Mouse (Mus musculus) adrenal gland, postnatal 10 days (tissue): ENCODE data around the gene Adam12. TPM values are rescaled to one million over a fixed set of nuclear protein-coding genes. Genes with fewer than 3 reads are reported as not detected.
A peak's percentile ranks its signal among the peaks of the same experiment; 100 is the strongest.

Source experiments
- DNase-seq: peaks from one replicate; pipeline ENCODE4 v3.0.0; 2021; ENCODE audit warnings: mixed read lengths
- total RNA-seq, 2 experiments: library from RNA; stranded (reverse); gene quantifications; 2 replicates each; pipeline ENCODE4 v1.2.3; 2021

The Adam12 gene
- total RNA-seq, 2 experiments from 2014 or later, result 26.6 to 31.0 TPM

- DNase-seq, result peak; percentile 86
These were observed 7.0 kb downstream of the Adam12 start for GRCm38 (mm10) chr7:134224741-134225612.

DNA sequence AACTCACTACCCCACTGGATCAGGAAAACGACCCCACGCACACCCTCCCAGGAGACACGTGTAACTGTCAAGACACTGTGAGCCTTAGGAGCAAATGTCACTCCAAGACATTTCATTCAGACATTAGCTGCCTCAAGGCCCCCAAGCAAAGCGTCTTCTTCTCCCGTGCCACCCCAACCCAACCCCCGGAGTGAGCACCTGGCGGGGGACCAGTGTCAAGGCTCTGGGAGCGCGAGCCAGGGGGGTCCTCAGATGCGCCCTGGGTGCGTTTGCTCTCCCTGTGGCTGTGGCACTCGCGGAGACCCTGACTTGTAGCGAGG, 7.6 kb downstream of the Adam12 start:
- DNase-seq, result no peak

DNA sequence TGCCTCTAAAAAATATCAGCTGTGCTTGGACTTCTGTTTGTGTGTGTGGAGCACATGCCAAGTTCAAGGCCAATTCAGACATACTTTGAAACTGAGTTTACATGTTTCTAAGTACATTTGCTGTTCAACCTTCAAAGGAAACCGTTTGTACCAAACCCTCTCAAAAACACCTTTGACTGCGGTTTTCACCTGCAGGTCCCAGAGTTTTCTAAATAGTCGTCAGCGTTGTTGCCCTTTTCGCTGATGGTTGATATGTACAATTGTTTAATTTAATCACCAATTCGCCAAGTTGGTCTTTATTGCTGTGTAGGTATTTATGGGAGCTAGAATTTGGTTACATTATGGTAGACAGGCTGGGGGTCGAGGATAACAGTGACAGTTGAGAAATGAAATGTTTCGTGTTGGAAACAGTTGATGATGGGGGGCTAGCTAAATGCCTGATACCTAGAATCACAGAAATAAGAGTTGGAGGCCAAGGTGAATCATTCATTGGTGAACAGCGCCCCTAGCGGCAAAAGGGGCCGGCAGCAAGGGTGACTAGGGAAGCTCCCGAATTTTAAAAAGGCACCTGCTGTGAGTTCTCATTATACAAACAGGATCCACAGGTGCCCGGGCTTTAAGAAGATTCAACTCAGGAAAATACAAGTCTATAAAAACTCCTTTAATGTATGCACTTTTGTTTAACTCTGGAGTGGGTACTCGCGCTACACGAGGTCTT, 8.3 kb downstream of the Adam12 start:
- peak; percentile 91 for DNase-seq

DNA sequence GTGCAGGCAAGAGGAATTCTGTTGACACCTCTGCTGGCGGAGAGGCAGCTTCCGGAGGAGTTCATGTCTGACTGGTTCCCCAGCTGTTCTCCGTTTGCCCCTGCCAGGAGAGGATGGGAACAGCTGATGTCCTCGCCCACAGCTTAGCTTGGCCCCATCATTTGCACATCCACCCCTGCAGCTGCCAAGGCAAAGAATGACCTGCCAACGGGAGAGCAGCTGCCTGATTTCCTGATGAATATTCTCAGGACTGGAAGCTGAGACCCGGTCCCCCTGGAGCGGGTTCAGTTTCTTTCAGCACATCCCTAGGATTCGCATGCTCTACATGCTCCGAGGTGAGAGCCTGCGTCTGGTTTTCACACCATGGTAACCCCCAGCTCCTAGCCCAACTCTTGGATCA, 24.0 kb downstream of the Adam12 start:
- DNase-seq, result peak; percentile 5

GRCm38 (mm10) chr7:134193089-134193488, 38.9 kb downstream of the Adam12 start:
- DNase-seq, result peak; percentile 53

DNA sequence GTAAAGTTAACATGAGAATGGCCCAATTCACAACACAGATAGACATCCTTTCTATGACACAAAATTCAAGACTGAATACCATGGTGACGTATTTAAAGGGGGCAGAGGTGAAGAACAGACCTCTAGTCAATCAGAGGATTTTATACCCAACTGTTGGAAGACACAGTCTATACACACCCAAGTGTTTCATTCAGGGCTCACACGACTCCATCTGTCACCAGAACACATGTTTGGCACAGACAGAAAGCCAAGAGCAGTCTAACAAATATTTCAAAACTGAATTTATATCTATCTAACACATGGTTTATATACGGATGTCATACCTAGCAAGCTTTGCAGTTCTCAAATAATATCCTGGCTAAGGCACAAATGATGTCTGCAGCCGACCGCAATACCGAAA, 41.8 kb downstream of the Adam12 start:
- DNase-seq, result no peak

- peak; percentile 61 for DNase-seq
These were observed 43.4 kb downstream of the Adam12 start for GRCm38 (mm10) chr7:134188565-134188964.

DNA sequence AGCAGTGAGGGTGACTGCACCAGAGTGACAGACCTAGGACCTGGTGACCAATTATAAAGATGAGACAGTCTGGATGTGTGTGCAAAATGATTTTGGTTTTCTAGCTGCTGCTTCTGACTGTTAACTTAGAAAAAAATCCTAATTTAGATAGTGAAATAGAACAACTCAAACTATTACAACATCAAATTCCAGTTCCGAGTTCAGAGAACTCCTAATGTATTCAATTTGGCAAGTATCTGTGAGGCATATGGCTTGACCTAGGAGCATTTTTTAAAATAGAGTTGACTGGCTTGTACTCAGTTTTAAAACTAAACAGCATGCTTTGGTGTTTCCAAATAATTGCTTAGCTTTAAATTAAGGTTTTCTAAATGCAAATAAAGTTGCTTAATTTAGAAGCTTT, 44.0 kb downstream of the Adam12 start:
- DNase-seq, result no peak

GRCm38 (mm10) chr7:134186497-134186896, 45.4 kb downstream of the Adam12 start:
- DNase-seq, result no peak

DNA sequence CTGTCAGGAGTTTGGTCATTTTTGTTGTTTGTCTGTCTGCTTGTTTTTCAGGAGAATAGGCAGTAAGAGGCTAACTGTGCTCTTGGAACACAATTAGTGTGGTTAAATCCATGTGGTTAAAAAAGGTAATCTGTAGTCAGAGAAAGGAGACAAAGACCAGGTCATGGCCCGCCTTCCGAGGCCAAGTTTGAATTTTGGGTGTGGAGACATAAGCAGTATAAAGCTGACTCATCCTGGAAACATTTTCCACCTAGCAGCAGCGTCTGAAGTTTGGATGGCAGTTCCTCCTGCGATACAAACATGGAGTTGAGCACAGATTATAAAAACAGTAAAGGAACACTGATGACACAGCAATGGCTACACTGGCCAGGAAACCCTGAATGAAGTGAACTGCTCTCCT, 46.2 kb downstream of the Adam12 start:
- no peak for DNase-seq

DNA sequence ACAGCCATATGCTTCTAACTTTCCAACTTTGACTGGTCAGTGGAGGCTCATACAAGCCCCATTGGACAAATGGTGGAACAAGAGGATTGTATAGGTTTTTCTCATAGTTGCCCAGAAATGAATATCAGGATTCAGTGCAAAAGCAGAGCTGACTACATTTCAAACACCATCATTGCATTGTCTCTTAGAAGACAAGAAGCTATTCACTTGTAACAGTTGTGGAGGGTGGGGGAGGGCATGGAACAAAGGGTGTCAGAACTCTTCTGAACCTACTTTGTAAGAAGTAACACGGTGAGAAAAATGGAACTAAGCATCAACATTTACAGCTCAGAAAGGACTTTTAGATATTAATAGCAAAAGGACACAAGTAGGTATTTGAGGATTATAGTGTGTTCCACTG, 50.2 kb downstream of the Adam12 start:
- no peak for DNase-seq

DNA sequence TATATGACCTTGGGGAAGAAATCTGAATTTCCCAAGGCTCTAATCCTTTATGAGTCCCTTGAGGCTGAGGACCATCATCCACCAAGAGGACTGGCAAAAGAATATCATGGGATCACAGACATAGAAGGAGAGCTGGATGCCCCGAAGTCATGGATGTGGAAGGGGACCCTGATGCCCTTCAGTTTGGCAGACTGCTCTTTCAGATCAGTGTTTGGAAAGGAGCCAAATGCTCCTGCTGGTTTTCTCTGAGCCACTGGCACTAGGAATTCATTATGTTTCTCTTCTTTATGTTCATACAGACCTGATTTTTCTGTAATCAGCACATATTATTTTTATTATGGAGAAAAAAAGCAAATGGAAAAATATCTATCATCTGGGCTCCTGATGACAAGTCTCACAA, 50.9 kb downstream of the Adam12 start:
- DNase-seq, result no peak

DNA sequence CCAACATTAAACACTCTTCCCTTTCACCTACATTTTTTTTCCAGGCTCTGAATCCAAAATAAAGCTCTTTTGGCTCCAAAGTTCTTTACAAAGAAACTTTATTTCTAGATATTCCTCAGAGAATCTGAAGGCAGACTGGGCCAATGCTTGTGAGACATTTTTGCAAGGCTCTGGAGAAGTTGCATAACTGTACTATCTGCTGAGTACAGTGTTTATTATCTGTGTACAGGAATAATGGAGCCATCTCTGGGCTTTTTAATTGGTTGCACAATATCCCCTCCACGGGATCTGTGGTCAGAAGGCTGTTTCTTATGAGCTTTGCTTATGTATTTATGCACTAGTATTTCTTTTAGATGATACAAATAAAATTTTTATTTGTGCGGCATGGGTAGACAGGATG, 54.9 kb downstream of the Adam12 start:
- DNase-seq, result no peak

DNA sequence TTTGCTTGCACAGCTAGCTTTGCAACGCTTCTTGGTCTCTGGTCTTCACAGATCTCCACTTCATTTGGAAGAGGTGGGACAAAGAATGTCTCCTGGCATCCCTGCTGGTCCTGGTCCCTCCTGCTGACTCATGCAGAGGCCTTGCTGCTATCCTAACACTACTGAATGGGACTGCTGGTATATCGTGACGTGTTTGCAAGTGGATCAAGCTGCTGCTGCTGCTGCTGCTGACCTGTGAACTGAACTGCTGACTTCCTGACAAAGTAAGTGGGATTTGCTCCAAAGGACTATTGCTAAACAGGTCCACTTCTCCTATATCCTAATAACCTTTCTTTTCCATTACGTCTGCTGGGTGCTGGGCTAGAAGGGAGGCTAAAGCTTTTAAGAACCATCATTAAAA, 56.7 kb downstream of the Adam12 start:
- DNase-seq, result no peak

GRCm38 (mm10) chr7:134173442-134174090, 58.4 kb downstream of the Adam12 start:
- DNase-seq, result no peak

DNA sequence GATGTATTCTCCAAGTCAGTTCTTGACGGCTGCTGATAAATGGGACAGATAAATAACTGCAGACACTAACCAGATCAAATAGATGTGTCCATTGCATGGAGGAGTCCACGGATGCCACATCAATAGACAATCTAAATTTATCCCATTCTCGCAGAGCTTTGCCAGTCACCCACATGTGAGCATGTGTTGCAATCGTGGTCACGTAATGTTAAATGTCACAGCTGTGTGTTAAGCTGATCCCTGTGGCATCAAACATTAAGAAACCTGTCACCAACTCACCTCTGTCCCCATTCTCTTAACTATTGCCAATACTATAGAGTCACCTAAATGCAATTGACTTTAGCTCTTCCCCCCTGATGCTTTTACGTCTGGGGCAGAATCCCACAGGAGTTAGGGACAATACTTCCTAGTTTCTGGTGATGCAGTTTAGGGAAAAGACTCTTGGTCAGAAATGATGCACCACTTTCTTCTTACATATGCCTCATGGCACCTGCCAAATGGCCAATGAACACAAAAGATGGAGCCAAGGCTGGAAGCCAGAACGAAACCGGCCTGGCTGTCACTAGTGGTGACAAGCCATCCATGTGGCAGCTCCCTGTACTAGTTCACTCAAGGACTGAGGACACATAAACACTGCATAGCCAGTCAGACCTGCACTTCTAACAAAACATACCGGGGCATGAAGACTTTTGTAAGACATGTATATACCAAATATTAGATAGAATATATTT, 61.6 kb downstream of the Adam12 start:
- no peak for DNase-seq

DNA sequence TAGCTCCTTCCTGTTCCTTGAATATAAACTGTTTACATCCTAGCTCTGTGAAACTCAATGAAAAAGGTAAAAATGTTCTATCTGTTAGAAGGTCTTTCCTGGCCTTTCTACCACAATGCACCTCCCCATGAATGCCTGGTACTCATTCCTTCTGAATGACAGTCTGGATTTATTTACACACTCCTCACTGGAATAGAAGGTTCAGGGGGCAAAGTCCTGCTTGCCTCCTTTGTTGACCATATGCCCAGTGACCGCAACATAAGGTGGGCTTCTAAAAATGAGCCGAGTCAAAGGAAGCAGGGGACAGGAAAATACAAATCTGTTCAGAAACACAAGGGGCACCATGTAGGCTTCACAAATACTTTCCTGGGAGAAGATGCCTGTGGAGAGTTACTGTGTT, 62.2 kb downstream of the Adam12 start:
- DNase-seq, result no peak

GRCm38 (mm10) chr7:134167586-134167985, 64.4 kb downstream of the Adam12 start:
- DNase-seq, result no peak

DNA sequence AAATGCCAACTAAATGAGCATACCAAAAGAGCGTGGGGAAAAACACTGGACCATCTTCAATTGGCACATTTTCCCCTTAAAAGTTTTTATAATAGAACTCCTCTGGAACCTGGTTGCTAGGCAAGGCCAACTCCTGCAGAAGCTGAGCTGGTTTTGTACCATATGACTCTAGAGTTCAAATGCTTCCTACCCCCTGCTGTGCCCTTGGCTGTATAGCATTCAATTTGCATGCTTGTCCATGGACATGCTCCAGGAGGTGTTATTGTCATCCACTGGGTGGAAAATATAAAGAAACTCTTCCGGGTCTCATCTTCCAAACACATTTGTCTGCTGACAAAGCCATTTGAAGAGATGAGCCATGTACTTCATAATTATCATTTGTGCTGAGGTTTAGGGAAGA, 68.2 kb downstream of the Adam12 start:
- DNase-seq, result no peak

DNA sequence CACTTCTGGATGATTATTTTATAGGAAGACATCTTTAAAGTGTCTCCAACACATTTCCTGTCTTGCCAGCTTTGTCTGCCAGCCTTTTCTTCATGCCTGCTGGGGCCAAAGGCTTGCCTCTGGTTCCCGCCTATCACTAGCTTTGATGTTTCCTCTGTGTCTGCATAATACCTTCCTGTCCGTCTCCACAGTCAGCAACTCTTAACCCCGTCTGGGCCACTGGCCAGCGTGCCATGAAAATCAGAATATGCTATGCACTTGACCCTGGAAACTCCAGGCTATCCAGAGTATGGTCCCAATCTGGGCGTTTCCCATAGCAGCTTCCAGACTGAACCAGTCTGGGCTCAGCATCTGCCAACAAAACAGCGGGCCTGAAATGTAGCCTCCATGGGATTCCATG, 69.1 kb downstream of the Adam12 start:
- DNase-seq, result no peak

GRCm38 (mm10) chr7:134159608-134160007, 72.3 kb downstream of the Adam12 start:
- DNase-seq, result no peak

- no peak for DNase-seq
These were observed 80.6 kb downstream of the Adam12 start for GRCm38 (mm10) chr7:134151330-134151729.

- DNase-seq, result no peak
These were observed 81.6 kb downstream of the Adam12 start for GRCm38 (mm10) chr7:134150305-134150704.
